Mouse (Mus musculus) lung, postnatal 0 days (tissue): ENCODE measurements at regions not wholly inside any gene's neighbourhood (a gene's known extent, or its start where the extent isn't known, plus 50 kb on each side); places are given as distances from the start of the nearest gene placed in this dataset.

Experiments
- CTCF ChIP-seq: IDR thresholded peaks from 2 replicates; pipeline ENCODE4 v1.5.1; 2016; ENCODE audit warnings: antibody characterized with exemption, mild to moderate bottlenecking
- EP300 ChIP-seq: IDR thresholded peaks from 2 replicates; pipeline ENCODE4 v1.6.1; 2016; ENCODE audit warnings: antibody characterized with exemption, mild to moderate bottlenecking, control low read depth

- TF ChIP-seq CTCF (no peak), EP300 (no peak)
These were observed 162.3 kb upstream of the Slc7a11 start for GRCm38 (mm10) chr3:50605750-50606149.
